Mouse (Mus musculus) MEL (cell line): ENCODE measurements around the gene Rhoh. TPM values are rescaled to one million over a fixed set of nuclear protein-coding genes. Genes with fewer than 3 reads are reported as not detected.

Source experiments
- DNase-seq: peaks from one replicate; pipeline ENCODE4 v3.0.0; 2011; ENCODE audit warnings: low read depth, low spot score
- H3K27ac ChIP-seq: 2 replicates; pipeline ENCODE4 v1.5.1; 2012; ENCODE audit warnings: low read depth, mild to moderate bottlenecking, control low read depth, low read length, moderate library complexity; ENCODE audit not compliant: control insufficient read depth
- H3K27me3 ChIP-seq, 2 experiments: fragments of 150-350 bp in 1 of 2; sonication (generic) in 1 of 2; 2 replicates each; pipeline ENCODE4 v1.6.1; 2012; ENCODE audit warnings: low read length in 2 of 2, mild to moderate bottlenecking in 2 of 2, improper control_type of control experiment in 1 of 2, moderate library complexity in 1 of 2; ENCODE audit not compliant: insufficient read depth in 2 of 2, control insufficient read depth in 1 of 2
- H3K36me3 ChIP-seq, 2 experiments: 2 replicates each; pipeline ENCODE4 v1.6.1; 2012 to 2014; ENCODE audit warnings: low read length in 2 of 2, improper control_type of control experiment in 1 of 2, inconsistent platforms in 1 of 2, mild to moderate bottlenecking in 1 of 2; ENCODE audit not compliant: insufficient read depth in 2 of 2, control insufficient read depth in 1 of 2
- H3K4me1 ChIP-seq, 2 experiments: fragments of 150-350 bp in 1 of 2; sonication (generic) in 1 of 2; 2 replicates each; pipeline ENCODE4 v1.6.1; 2012; ENCODE audit warnings: low read length in 2 of 2, improper control_type of control experiment in 1 of 2, mild to moderate bottlenecking in 1 of 2; ENCODE audit not compliant: insufficient read depth in 2 of 2, control insufficient read depth in 1 of 2
- H3K4me3 ChIP-seq, 2 experiments: fragments of 150-350 bp in 1 of 2; sonication (generic) in 1 of 2; 2 replicates each; pipeline ENCODE4 v1.5.1; 2012; ENCODE audit warnings: low read depth in 2 of 2, low read length in 2 of 2, mild to moderate bottlenecking in 2 of 2, moderate library complexity in 2 of 2, control low read depth in 1 of 2, improper control_type of control experiment in 1 of 2; ENCODE audit not compliant: control insufficient read depth in 1 of 2, insufficient read depth in 1 of 2
- H3K79me2 ChIP-seq: 2 replicates; pipeline ENCODE4 v1.6.1; 2012; ENCODE audit warnings: mild to moderate bottlenecking, low read length, moderate library complexity; ENCODE audit not compliant: control insufficient read depth, poor library complexity, insufficient read depth
- H3K9ac ChIP-seq: 2 replicates; pipeline ENCODE4 v1.6.1; 2012; ENCODE audit warnings: low read depth, mild to moderate bottlenecking, control low read depth, low read length, moderate library complexity; ENCODE audit not compliant: control insufficient read depth, poor library complexity, severe bottlenecking
- H3K9me3 ChIP-seq: fragments of 150-350 bp; sonication (generic); replicated peaks from 2 replicates; pipeline ENCODE4 v1.6.1; 2012; ENCODE audit warnings: mild to moderate bottlenecking, low read length, improper control_type of control experiment, moderate library complexity; ENCODE audit not compliant: insufficient read depth
- BHLHE40 ChIP-seq: IDR thresholded peaks from 2 replicates; pipeline ENCODE4 v1.6.1; 2012; ENCODE audit warnings: low read depth, mild to moderate bottlenecking, inconsistent platforms, low read length, improper control_type of control experiment, borderline replicate concordance
- CHD1 ChIP-seq: IDR thresholded peaks from 2 replicates; pipeline ENCODE4 v1.6.1; 2012; ENCODE audit warnings: low read depth, mild to moderate bottlenecking, inconsistent platforms, low read length, improper control_type of control experiment
- CHD2 ChIP-seq: IDR thresholded peaks from 2 replicates; pipeline ENCODE4 v1.6.1; 2011; ENCODE audit warnings: low read length, improper control_type of control experiment
- CTCF ChIP-seq, 3 experiments: IDR thresholded peaks in 2 of 3; conservative IDR thresholded peaks in 1 of 3; 2 replicates each; pipeline ENCODE4 v1.5.1; 2011 to 2012; ENCODE audit warnings: low read length in 3 of 3, low read depth in 2 of 3, mild to moderate bottlenecking in 2 of 3, improper control_type of control experiment in 1 of 3, inconsistent platforms in 1 of 3, mixed read lengths in 1 of 3, moderate library complexity in 1 of 3; ENCODE audit not compliant: control insufficient read depth in 1 of 3, insufficient read depth in 1 of 3, poor library complexity in 1 of 3, severe bottlenecking in 1 of 3
- E2F4 ChIP-seq: IDR thresholded peaks from 2 replicates; pipeline ENCODE4 v1.6.1; 2011; ENCODE audit warnings: low read depth, low read length, improper control_type of control experiment, borderline replicate concordance
- ELF1 ChIP-seq: IDR thresholded peaks from 2 replicates; pipeline ENCODE4 v1.6.1; 2014; ENCODE audit warnings: low read depth, mild to moderate bottlenecking, inconsistent platforms, low read length, improper control_type of control experiment, moderate library complexity
- ETS1 ChIP-seq: IDR thresholded peaks from 2 replicates; pipeline ENCODE4 v1.6.1; 2012; ENCODE audit warnings: low read depth, mild to moderate bottlenecking, inconsistent platforms, low read length, improper control_type of control experiment, moderate library complexity
- GABPA ChIP-seq: IDR thresholded peaks from 2 replicates; pipeline ENCODE4 v1.6.1; 2012; ENCODE audit warnings: low read depth, mild to moderate bottlenecking, inconsistent platforms, low read length, improper control_type of control experiment, moderate library complexity
- GATA1 ChIP-seq: IDR thresholded peaks from 2 replicates; pipeline ENCODE4 v1.6.1; 2011; ENCODE audit warnings: low read depth, low read length, improper control_type of control experiment
- HCFC1 ChIP-seq: IDR thresholded peaks from 2 replicates; pipeline ENCODE4 v1.6.1; 2012; ENCODE audit warnings: low read depth, mild to moderate bottlenecking, inconsistent platforms, low read length, improper control_type of control experiment, moderate library complexity
- JUND ChIP-seq: IDR thresholded peaks from 2 replicates; pipeline ENCODE4 v1.6.1; 2011; ENCODE audit warnings: low read depth, mild to moderate bottlenecking, improper control_type of control experiment, low read length
- KAT2A ChIP-seq: conservative IDR thresholded peaks from 2 replicates; pipeline ENCODE4 v1.6.1; 2012; ENCODE audit warnings: low read depth, low read length, improper control_type of control experiment, inconsistent platforms
- MAFK ChIP-seq: IDR thresholded peaks from 2 replicates; pipeline ENCODE4 v1.6.1; 2011; ENCODE audit warnings: low read depth, mild to moderate bottlenecking, low read length, improper control_type of control experiment, borderline replicate concordance
- MAX ChIP-seq: IDR thresholded peaks from 2 replicates; pipeline ENCODE4 v1.6.1; 2011; ENCODE audit warnings: low read length, improper control_type of control experiment
- MEF2A ChIP-seq: IDR thresholded peaks from 2 replicates; pipeline ENCODE4 v1.6.1; 2014; ENCODE audit warnings: low read depth, mild to moderate bottlenecking, inconsistent platforms, low read length, improper control_type of control experiment; ENCODE audit not compliant: poor library complexity, insufficient replicate concordance, severe bottlenecking; ENCODE audit errors: extremely low read depth
- MXI1 ChIP-seq: IDR thresholded peaks from 2 replicates; pipeline ENCODE4 v1.6.1; 2011; ENCODE audit warnings: mild to moderate bottlenecking, low read depth, low read length, improper control_type of control experiment
- MYB ChIP-seq: IDR thresholded peaks from 2 replicates; pipeline ENCODE4 v1.6.1; 2011; ENCODE audit warnings: mild to moderate bottlenecking, low read depth, low read length, improper control_type of control experiment
- MYC ChIP-seq: IDR thresholded peaks from 2 replicates; pipeline ENCODE4 v1.6.1; 2011; ENCODE audit warnings: low read depth, mild to moderate bottlenecking, low read length, improper control_type of control experiment, moderate library complexity
- NRF1 ChIP-seq: IDR thresholded peaks from 2 replicates; pipeline ENCODE4 v1.6.1; 2014; ENCODE audit warnings: low read depth, mild to moderate bottlenecking, inconsistent platforms, low read length, improper control_type of control experiment, moderate library complexity; ENCODE audit not compliant: poor library complexity, insufficient read depth, severe bottlenecking
- POLR2AphosphoS2 ChIP-seq: IDR thresholded peaks from 2 replicates; pipeline ENCODE4 v1.6.1; 2011; ENCODE audit warnings: low read length, improper control_type of control experiment
- RAD21 ChIP-seq: IDR thresholded peaks from 2 replicates; pipeline ENCODE4 v1.6.1; 2011; ENCODE audit warnings: mild to moderate bottlenecking, low read depth, low read length, improper control_type of control experiment
- SIN3A ChIP-seq: IDR thresholded peaks from 2 replicates; pipeline ENCODE4 v1.6.1; 2012; ENCODE audit warnings: low read length, improper control_type of control experiment, inconsistent platforms
- SMC3 ChIP-seq: IDR thresholded peaks from 2 replicates; pipeline ENCODE4 v1.6.1; 2011; ENCODE audit warnings: low read depth, low read length, improper control_type of control experiment
- TBP ChIP-seq: IDR thresholded peaks from 2 replicates; pipeline ENCODE4 v1.8.0; 2011; ENCODE audit warnings: low read depth, low read length, improper control_type of control experiment
- TCF12 ChIP-seq: IDR thresholded peaks from 2 replicates; pipeline ENCODE4 v1.6.1; 2014; ENCODE audit warnings: low read depth, mild to moderate bottlenecking, inconsistent platforms, low read length, improper control_type of control experiment, moderate library complexity
- UBTF ChIP-seq: IDR thresholded peaks from 2 replicates; pipeline ENCODE4 v1.6.1; 2012; ENCODE audit warnings: low read depth, mild to moderate bottlenecking, inconsistent platforms, low read length, improper control_type of control experiment, moderate library complexity, borderline replicate concordance; ENCODE audit not compliant: insufficient read depth
- USF2 ChIP-seq, 2 experiments: IDR thresholded peaks; 2 replicates each; pipeline ENCODE4 v1.6.1; 2011 to 2012; ENCODE audit warnings: improper control_type of control experiment in 2 of 2, low read length in 2 of 2, borderline replicate concordance in 1 of 2, inconsistent platforms in 1 of 2, low read depth in 1 of 2, mild to moderate bottlenecking in 1 of 2; ENCODE audit not compliant: insufficient read depth in 1 of 2
- ZC3H11A ChIP-seq: IDR thresholded peaks from 2 replicates; pipeline ENCODE4 v1.6.1; 2012; ENCODE audit warnings: low read depth, mild to moderate bottlenecking, inconsistent platforms, low read length, improper control_type of control experiment
- ZKSCAN1 ChIP-seq: IDR thresholded peaks from 2 replicates; pipeline ENCODE4 v1.6.1; 2012; ENCODE audit warnings: low read depth, mild to moderate bottlenecking, inconsistent platforms, low read length, improper control_type of control experiment, moderate library complexity
- ZMIZ1 ChIP-seq: IDR thresholded peaks from 2 replicates; pipeline ENCODE4 v1.6.1; 2012; ENCODE audit warnings: low read depth, mild to moderate bottlenecking, inconsistent platforms, low read length, improper control_type of control experiment, moderate library complexity
- ZNF384 ChIP-seq: IDR thresholded peaks from 2 replicates; pipeline ENCODE4 v1.6.1; 2012; ENCODE audit warnings: low read depth, mild to moderate bottlenecking, inconsistent platforms, low read length, improper control_type of control experiment
- polyA plus RNA-seq, 2 experiments: library from polyadenylated mRNA; stranded (reverse) in 1 of 2; unstranded in 1 of 2; fragments of >175 nt in 1 of 2; fragments of >200 nt in 1 of 2; gene quantifications; 2 replicates each; pipeline versions ENCODE4 v1.2.1 to v1.2.4; 2012; ENCODE audit warnings: low replicate concordance in 2 of 2, low read depth in 1 of 2; ENCODE audit not compliant: insufficient read length in 2 of 2, insufficient read depth in 1 of 2, missing spikeins in 1 of 2
- total RNA-seq: library from RNA; depleted of rRNA; stranded (reverse); fragments of 300-350 nt; gene quantifications from 2 replicates; pipeline ENCODE4 v1.2.3, GENCODE M21; 2012

Gene Rhoh
- total and polyA plus RNA-seq, 3 experiments: 0.15 to 0.31 TPM; not detected in 1

- no peaks in the 10 kb centered on the region for H3K9me3 ChIP-seq
- H3K79me2 ChIP-seq: no peaks in the 10 kb centered on the region
- H3K9ac ChIP-seq: no peak overlapping the region
- no peak overlapping the region for H3K27ac ChIP-seq
- no peaks in the 10 kb centered on the region for H3K36me3 ChIP-seq
- peaks cover 0 to 3% of the 10 kb centered on the region in 2 experiments; a peak in 2 of 4 replicates for H3K4me1 ChIP-seq
- no peak overlapping the region for H3K4me3 ChIP-seq
- DNase-seq: no peak
- no peak for TF ChIP-seq MAFK
- no peak for TF ChIP-seq E2F4
- TF ChIP-seq POLR2AphosphoS2: no peak
- TF ChIP-seq CHD1: no peak
- TF ChIP-seq ZNF384: no peak
- TF ChIP-seq JUND: no peak
- TF ChIP-seq MAX: no peak
- TF ChIP-seq MEF2A: no peak
- TF ChIP-seq RAD21: no peak
- TF ChIP-seq SIN3A: no peak
- TF ChIP-seq SMC3: no peak
- no peak for TF ChIP-seq BHLHE40
- no peak for TF ChIP-seq ZC3H11A
- no peak for TF ChIP-seq TCF12
- TF ChIP-seq MYC: no peak
- TF ChIP-seq HCFC1: no peak
- no peak for TF ChIP-seq ELF1
- TF ChIP-seq GATA1: no peak
- no peak for TF ChIP-seq GABPA
- H3K27me3 ChIP-seq: no peaks in the 10 kb centered on the region
Measured at GRCm38 (mm10) chr5:65908751-65909150, 47.7 kb downstream of the Rhoh start.

GRCm38 (mm10) chr5:65909321-65909720 is 48.3 kb downstream of the Rhoh start:
- DNase-seq: no peak
- H3K27ac ChIP-seq: no peak overlapping the region
- H3K27me3 ChIP-seq: no peaks in the 10 kb centered on the region
- no peak overlapping the region for H3K9ac ChIP-seq
- TF ChIP-seq MYC (no peak), MAFK (no peak), NRF1 (no peak), ZNF384 (no peak), SIN3A (no peak), ZMIZ1 (no peak), MAX (no peak), GATA1 (no peak), MYB (no peak), POLR2AphosphoS2 (no peak), CTCF (IDR thresholded peaks at IDR 0.05 in 2 of 3, conservative IDR thresholded peaks at IDR 0.05 in 1 of 3; ENCODE audit: control insufficient read depth in 1 of 3, insufficient read depth in 1 of 3, low read depth in 2 of 3, low read length in 3 of 3, poor library complexity in 1 of 3, severe bottlenecking in 1 of 3) (no peak), ETS1 (no peak), KAT2A (no peak), SMC3 (no peak), CHD2 (no peak), MXI1 (no peak), TBP (no peak), ZKSCAN1 (no peak), USF2 (IDR thresholded peaks at IDR 0.05; ENCODE audit: borderline replicate concordance in 1 of 2, insufficient read depth in 1 of 2, low read depth in 1 of 2, low read length in 2 of 2) (no peak), UBTF (no peak)
- no peaks in the 10 kb centered on the region for H3K36me3 ChIP-seq
- no peak overlapping the region for H3K4me3 ChIP-seq
- peaks cover 0 to 3% of the 10 kb centered on the region in 2 experiments; a peak in 2 of 4 replicates for H3K4me1 ChIP-seq
- H3K9me3 ChIP-seq: no peaks in the 10 kb centered on the region
- no peaks in the 10 kb centered on the region for H3K79me2 ChIP-seq
